Mouse (Mus musculus): Measurements from ENCODE around the gene Emilin3.

The Emilin3 gene

DNA sequence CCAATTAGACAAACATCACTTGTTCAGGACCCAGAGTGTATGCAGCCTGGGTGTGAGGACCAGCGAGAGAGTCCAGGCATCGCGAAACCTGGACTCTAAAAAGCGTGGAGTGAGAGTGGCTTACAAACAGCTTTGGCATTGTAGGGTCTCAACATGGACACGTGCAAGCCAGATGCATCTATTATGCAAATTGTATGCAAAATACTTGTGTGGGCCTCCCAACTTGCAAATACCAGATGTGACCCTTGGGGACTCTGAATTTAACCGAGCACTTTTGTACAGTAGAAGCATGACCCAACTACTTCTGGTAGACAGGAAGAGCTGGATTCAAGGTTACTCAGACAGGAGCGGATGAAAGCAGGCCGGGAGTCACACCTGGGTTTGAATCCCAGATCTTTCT is 4.6 kb upstream of the Emilin3 start:
- in situ Hi-C loops (cut with MboI): no loop called here

- in situ Hi-C loops (cut with MboI): no loop called here
Measured at GRCm38 (mm10) chr2:160915821-160916610, 3.9 kb upstream of the Emilin3 start.

DNA sequence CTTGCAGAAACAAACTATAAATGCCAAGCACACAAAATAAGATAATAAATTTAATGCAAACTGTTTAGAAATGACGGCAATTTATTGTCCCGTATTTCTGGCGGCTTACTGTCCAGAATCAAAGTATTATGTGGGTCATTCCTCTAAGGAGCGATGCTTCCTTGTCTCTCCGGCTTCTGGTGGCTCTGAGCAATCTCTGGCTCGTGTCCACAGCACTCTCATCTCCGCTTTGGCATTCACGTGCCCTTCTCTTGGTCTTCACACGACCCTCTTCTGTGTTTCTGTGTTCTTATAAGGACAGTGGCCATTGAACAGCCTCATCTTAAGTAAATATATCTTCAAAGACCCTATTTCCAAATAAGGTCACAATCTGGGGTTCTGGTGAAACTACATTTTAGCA is 2.5 kb upstream of the Emilin3 start:
- in situ Hi-C loops (cut with MboI): no loop called here

GRCm38 (mm10) chr2:160911558-160912201 is 448 bp downstream of the Emilin3 start:
- in situ Hi-C loops (cut with MboI): no loop called here

DNA sequence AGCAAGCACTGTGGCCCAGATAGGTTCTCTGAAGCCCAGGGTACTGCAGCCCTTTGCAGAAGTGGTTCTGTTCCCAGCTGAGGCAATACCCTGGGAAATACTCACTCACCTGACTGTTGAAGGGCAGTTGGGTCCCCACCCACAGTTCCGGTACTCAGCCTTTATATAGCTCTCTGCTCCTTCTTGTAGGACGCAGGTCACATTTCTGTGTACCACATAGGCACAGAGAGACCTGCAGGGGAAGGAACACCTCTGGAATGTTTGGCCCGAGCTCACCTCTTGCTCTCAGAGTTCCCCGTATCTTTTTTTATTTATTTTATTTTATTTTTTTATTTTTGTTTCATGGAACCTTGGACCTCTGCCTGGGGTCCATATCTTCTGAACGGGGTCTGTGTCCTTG is 1.5 kb downstream of the Emilin3 start:
- in situ Hi-C loops (cut with MboI): no loop called here

DNA sequence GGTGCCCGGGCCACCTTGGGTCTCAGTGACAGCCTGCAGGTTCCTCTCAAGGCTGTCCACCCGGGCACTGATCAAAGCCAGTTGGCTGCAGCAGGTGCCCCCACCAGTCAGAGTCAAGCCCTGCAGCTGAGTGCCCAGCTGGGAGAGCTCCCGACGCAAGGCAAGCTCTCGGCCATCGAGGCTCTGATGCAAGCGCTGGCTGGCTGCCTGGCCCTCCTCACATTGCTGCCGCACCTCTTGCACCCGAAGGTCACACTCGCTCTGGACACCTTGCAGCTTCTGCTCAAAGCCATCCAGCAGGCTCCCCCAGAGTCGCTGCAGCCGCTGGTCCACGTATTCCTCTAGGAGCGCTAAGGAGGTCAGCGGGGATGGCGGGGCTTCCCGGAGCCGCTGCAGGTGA is 3.5 kb downstream of the Emilin3 start:
- in situ Hi-C loops (cut with MboI): no loop called here

DNA sequence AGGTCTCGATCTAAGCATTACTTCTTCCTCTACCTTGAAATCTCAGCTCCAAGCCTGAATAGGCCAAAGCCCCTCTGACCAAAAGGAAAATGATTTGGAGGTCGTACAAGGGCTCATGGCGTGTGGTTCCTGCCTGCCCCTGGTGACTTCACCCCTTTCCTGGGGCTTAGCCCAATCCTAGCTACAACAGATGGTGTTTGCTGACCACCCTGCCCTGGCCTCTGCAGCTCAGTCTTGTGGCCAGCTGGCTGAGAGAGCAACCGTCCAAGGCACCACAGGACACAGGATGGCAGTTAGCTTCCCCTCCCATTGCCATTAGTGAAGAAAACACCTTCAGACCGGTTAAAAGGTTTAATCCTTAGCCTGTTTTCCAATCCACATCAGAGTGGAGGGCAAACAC is 6.0 kb downstream of the Emilin3 start:
- in situ Hi-C loops (cut with MboI): no loop called here

DNA sequence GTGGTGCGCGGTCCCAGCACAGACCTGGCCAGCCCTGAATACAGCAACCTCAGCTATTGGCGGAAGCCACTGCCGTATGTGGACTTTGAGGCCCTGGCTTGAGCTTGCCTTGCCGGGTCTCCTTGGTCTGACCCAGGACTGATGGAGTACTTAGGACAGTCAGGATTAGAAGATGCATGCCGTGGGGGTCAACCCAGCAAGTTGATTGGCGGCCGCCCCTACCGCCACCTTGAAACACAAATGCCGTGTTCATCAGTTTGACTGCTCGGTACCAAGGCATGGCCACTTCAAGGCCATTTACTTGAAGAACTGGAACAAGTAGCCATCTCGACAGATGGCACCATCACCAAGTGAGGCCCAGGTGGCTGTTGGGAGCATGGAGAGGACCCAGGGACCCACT is 6.8 kb downstream of the Emilin3 start:
- in situ Hi-C loops (cut with MboI): no loop called here

DNA sequence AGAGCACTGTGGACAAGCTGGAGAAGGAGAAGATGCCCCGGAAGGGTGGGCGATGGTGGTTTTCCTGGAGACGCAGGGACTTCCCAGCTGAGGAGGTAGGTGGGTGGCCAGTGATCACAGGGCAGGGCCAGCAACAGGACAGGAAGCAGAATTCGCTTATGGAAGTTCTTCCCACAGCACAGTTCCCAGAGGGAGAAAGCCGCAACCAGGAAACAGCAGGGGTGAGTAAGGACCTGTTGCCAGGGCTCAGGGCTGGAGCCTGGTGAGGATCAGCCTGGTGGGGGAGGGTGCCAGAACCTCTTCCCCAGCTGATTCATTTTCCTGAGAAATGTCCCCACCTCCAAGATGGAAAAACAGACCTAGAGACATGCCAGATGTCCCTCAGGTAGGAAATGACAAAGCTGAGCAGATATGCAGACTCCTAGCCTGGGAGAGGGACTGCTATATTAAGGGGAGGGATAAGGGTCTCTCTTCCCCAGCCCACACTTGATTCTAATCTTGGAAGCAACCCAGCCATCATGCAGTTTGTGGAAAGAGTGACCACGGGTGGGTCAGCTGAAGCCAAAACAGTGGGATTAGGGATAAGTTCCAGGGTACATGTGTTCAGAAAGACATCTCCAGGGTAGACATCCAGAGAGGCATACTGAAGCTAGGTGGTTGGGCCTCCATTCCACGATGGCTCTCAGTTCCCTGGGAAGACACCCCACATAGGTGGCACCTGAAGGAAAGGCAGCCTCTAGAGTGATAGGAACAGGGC is 10.3 kb downstream of the Emilin3 start:
- in situ Hi-C loops (cut with MboI): no loop called here

- in situ Hi-C loops (cut with MboI): no loop called here
Measured at GRCm38 (mm10) chr2:160891697-160892096, 20.4 kb downstream of the Emilin3 start.

GRCm38 (mm10) chr2:160891045-160891444 is 21.1 kb downstream of the Emilin3 start:
- in situ Hi-C loops (cut with MboI): no loop called here

DNA sequence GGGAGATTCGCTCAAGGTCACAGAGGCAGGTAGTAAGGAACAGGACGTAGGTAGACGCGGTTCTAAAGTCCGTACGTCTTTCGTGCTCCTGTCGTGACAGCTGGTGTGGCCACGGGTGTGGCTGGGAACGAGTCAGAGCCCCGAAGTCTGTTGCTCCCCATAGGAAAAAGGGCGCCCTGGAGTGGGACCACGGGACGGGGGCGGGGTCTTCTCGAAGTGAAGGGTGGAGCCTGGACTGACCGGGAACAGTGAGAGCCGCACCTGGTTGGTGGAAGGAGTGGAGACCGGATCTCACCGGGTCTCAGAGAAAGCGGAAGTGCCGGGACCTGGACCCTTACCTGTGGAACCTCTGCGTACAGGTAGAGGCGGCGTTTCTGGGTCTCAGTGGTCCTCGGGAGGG is 24.3 kb downstream of the Emilin3 start:
- in situ Hi-C loops (cut with MboI): loop anchor here (10.0 kb wide), 1 partner anchor 293 kb away; no protein-coding TSS in a partner anchor

- in situ Hi-C loops (cut with MboI): loop anchor here (10.0 kb wide), 1 partner anchor 292 kb away; no protein-coding TSS in a partner anchor
Measured at GRCm38 (mm10) chr2:160887284-160887683, 24.8 kb downstream of the Emilin3 start.

GRCm38 (mm10) chr2:160886221-160886620 is 25.9 kb downstream of the Emilin3 start:
- in situ Hi-C loops (cut with MboI): loop anchor here (10.0 kb wide), 1 partner anchor 291 kb away; no protein-coding TSS in a partner anchor

- in situ Hi-C loops (cut with MboI): loop anchor here (10.0 kb wide), 1 partner anchor 290 kb away; no protein-coding TSS in a partner anchor
Measured at GRCm38 (mm10) chr2:160884830-160885229, 27.3 kb downstream of the Emilin3 start.

DNA sequence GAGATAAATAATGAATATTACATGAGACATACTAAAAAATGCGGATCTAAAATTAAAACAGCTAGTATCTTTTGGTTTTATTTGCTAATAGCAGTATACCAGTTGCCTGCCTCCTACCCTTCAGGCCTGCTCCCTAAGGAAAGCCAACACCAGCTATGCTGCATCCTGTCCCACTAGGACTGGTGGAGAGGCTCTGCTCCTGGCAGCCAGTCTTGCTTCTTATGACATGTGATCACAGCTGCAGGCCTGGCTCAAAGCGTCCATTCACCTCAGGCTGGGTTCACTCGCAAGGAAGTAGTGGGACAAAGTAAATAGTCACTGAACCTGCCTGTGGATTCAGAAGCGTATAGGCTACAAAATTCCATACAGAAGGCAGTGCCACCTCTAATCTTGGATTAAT is 28.2 kb downstream of the Emilin3 start:
- in situ Hi-C loops (cut with MboI): loop anchor here (10.0 kb wide), 1 partner anchor 289 kb away; no protein-coding TSS in a partner anchor

DNA sequence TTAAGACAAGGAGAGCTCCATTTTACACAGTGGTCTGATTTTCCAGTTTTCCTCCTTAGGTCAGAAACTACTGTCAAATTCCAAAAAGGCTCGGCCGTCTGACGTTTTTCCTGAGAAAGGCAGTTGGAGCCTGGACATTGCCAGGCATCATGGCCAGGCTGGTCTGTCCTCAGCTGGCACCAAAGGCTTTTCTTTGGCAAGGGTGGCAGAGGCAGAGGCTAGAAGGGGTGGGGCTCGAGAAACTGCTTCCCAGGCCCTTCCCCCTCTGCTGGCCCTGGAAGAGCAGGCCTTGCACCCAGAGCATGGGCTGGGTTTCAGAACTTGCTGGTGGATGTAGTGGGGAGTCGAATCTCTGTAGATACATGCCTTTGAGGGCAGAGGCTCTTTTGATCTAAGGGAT is 29.7 kb downstream of the Emilin3 start:
- in situ Hi-C loops (cut with MboI): loop anchor here (10.0 kb wide), 1 partner anchor 288 kb away; no protein-coding TSS in a partner anchor

DNA sequence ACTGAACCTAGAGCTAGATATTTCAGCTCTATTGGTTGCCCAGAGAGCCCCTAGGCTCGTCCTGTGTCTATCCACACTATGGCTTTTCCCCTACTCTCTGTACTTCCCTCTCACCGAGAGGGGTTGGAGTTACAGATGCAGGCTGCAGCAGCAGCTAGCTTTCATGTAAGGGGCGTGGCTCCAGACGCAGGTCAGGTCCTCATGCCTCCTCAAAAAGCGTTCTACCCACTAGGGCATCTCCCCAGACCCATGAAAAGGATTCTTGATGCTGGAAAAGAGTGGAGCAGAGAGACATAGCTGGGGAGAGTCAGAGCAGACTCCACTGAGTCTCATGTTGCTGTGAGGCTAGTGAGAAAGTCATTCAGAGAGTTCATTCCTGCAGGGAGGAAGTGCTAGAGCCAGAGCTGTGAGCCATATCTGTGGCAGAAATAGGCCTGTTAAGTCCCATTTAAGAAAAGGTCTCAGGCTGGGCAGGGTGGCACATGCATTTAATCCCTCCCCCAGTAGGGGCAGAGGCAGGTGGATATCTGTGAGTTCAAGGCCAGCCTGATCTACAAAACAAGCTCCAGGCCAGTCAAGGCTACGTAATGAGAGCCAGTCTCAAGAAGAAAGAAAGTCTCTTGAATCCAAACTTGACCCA is 30.5 kb downstream of the Emilin3 start:
- in situ Hi-C loops (cut with MboI): loop anchor here (10.0 kb wide), 1 partner anchor 287 kb away; no protein-coding TSS in a partner anchor

DNA sequence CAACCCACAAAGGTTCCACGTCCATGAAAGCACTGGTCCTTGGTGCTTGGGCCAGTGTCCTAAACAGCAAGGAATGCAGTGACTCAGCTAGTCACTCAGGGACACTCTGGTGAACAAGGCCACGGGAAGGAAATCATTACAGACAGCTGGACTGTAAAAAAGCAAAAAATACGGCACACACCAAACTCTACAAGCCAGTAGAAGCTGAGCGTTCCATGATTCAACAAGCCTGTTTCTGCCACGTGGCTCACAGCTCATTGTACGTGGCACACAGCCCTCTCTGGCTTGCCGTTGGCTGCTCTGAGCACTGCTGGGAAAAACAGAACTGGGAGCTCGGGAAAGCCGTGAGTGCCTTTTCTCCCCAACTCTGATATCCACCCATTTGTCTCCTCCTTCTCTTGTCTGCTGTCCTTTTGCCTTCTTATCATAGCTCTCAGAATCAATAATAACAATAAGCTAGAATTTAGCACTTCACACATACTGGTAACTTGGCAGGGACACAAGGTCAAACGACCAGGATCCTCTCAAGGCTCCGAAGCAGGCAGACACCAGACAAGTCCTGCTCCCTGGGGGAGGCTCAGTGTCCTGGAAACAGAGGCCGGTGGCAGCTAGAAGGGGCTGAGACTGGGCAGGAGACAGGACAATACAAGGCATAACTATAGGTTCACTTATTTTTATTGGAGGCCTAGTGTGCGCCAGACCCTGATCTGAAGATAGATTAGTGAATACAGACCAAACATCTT is 31.5 kb downstream of the Emilin3 start, which contains the start of gene Lpin3:
Lpin3 (plus strand) TSS at position 218 of the 743 bp plus-strand sequence.
- in situ Hi-C loops (cut with MboI): loop anchor here (10.0 kb wide), 1 partner anchor 286 kb away; no protein-coding TSS in a partner anchor

DNA sequence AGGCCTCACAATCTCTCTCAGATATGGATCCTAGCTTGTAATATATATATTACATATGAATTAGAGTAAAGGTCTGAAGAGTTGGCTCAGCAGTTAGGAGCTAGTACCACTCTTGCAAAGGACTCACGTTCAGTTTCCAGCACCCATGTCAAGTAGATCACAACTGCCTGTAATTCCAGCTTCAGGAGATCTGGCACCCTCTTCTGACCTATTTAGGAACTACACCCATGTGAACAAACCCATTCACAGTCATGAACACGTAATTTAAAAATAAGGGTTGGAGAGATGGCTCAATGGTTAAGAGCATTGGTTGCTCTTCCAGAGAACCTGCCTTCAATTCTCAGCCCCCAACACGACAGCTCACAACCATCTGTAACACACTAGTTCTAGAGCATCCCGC is 36.0 kb downstream of the Emilin3 start:
- in situ Hi-C loops (cut with MboI): loop anchor here (10.0 kb wide), 1 partner anchor 151 kb away; no protein-coding TSS in a partner anchor

All from mature B cell (primary cell).